ENCODE assay signal across 10 mouse cellular contexts in the genomic region with DNA sequence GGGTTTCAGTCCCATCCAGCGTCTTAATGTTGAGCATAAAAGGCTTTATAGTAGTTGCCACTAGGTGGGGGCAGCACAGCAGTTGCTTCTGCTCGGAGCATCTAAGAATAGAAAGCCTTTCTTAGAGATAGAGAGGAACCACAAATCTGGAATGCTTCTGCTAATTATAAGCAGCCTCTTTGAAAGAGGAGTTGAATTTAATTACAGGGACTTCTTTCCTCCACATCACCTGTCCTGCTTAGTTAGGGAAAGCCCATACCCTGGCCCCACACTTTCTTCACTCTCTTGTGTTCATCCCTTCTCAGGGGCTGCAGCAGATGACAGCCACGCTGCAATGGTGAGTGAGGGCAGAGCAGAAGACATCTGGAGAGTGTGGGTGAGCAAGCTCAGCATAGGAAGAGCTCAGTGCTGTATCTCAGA. TPM values are rescaled to one million over a fixed set of nuclear protein-coding genes. Genes with fewer than 3 reads are reported as not detected.
A peak's percentile ranks its signal among the peaks of the same experiment; 100 is the strongest.
DNase-seq lines count a peak whose midpoint lies in the region; ATAC-seq and TF ChIP-seq lines count a peak whose summit lies in the region.
"Had no signal": no experiment of that assay in that cellular context is flagged by ENCODE, and none has a peak within 500 bp of the region (broad histone marks: within the 10 kb centered on the region; RNA-seq: fewer than 3 reads in every experiment).

No protein-coding gene starts in this region.

- no peak overlapping the region for H3K4me3 ChIP-seq in cerebellum, adult 2 months (replicated peaks; ENCODE audit: insufficient read depth, low read depth, low read length)
- peak overlapping the region; percentile 29; the same call in 1 of the 2 replicates for H3K4me3 ChIP-seq in olfactory bulb, adult 2 months (ENCODE audit: insufficient read depth, low read depth, low read length)
- H3K4me3 ChIP-seq: limb, embryonic 13.5 days; stomach, embryonic 15.5 days had no signal

- no peak for ATAC-seq in cerebellum, adult (ENCODE audit: insufficient number of reproducible peaks, low FRiP score, low TSS enrichment)

- 12% methylated on average over 3 of the region's 3 CpGs for WGBS in cerebellum, adult 2 months
- WGBS in olfactory bulb, adult 2 months = 7% methylated on average over 3 of the region's 3 CpGs

- DNase-seq in cerebellum, adult 2 months = peak in 1 of 2 experiments; percentile 15
- peak; percentile 32 for DNase-seq in lung, postnatal 10 days
- DNase-seq in lung, postnatal 14 days = no peak
- DNase-seq in layer of hippocampus, postnatal 14 days (ENCODE audit: low spot score in 2 of 2) = peak; percentile 37 to 57
- no peak for DNase-seq in adrenal gland, adult 8-10 months
- no peak for DNase-seq in testis, postnatal 14 days (ENCODE audit: low spot score)

- H3K27me3 ChIP-seq in cerebellum, adult 2 months (ENCODE audit: control insufficient read depth, insufficient read depth, low read length) = no peaks in the 10 kb centered on the region
- H3K27me3 ChIP-seq: stomach, embryonic 15.5 days had no signal

- TF ChIP-seq CTCF in cerebellum, adult 2 months (IDR thresholded peaks at IDR 0.05; ENCODE audit: borderline replicate concordance, insufficient read depth, low read depth, low read length) = peak; percentile 17; the same call in 1 of the 2 replicates
- no peak for TF ChIP-seq CTCF in olfactory bulb, adult 2 months (IDR thresholded peaks at IDR 0.05; ENCODE audit: insufficient read depth, low read depth, low read length)

- H3K4me1 ChIP-seq in cerebellum, adult 2 months (ENCODE audit: control insufficient read depth, insufficient read depth, low read length) = no peaks in the 10 kb centered on the region
- peaks cover 17% of the 10 kb centered on the region for H3K4me1 ChIP-seq in olfactory bulb, adult 2 months (ENCODE audit: control insufficient read depth, insufficient read depth, low read length)
- H3K4me1 ChIP-seq: limb, embryonic 13.5 days had no signal

- H3K27ac ChIP-seq in cerebellum, adult 2 months (ENCODE audit: insufficient read depth, low read length) = no peak overlapping the region
- H3K27ac ChIP-seq in olfactory bulb, adult 2 months (ENCODE audit: insufficient read depth, low read depth, low read length) = peak overlapping the region; percentile 83
- H3K27ac ChIP-seq: limb, embryonic 13.5 days; stomach, embryonic 15.5 days had no signal

- TF ChIP-seq POLR2A in cerebellum, adult 2 months (IDR thresholded peaks at IDR 0.05; ENCODE audit: borderline replicate concordance, insufficient read depth, low read length) = no peak
- no peak for TF ChIP-seq POLR2A in olfactory bulb, adult 2 months (IDR thresholded peaks at IDR 0.05; ENCODE audit: insufficient read depth, low read depth, low read length)

RNA-seq across cellular contexts. Expression of a gene that starts 47.3 kb away (rescaled TPM):
- polyA plus RNA-seq in cerebellum, adult 2 months (2012; rRNA removed) = 3.0 and 4.4 TPM in 2 replicates
- 1 to 10 TPM; 2.5 to 4.2 TPM for total RNA-seq in layer of hippocampus, postnatal 14 days (2021)
- polyA plus RNA-seq in olfactory bulb, adult 2 months (2012; ENCODE audit: insufficient read depth, insufficient read length, low replicate concordance, missing spikeins) = not detected in 2 replicates
- total RNA-seq in adrenal gland, adult 8-10 months (2022) = 1 to 10 TPM; 5.7 to 8.6 (median 7.5) TPM

Comparison
In these comparisons a context has a peak if more than half of its experiments do, and no peak if none do; other contexts are left out.
1. DNase-seq: peak in lung, postnatal 10 days (single experiment) and layer of hippocampus, postnatal 14 days (2 of 2); none in lung, postnatal 14 days (single experiment), adrenal gland, adult 8-10 months (single experiment) and testis, postnatal 14 days (single experiment).